Mouse (Mus musculus): ENCODE measurements around the gene Ptprh. TPM values are rescaled to one million over a fixed set of nuclear protein-coding genes. Genes with fewer than 3 reads are reported as not detected.
A peak's percentile ranks its signal among the peaks of the same experiment; 100 is the strongest.

Ptprh gene
- total and polyA plus RNA-seq, 3 experiments = not detected

DNA sequence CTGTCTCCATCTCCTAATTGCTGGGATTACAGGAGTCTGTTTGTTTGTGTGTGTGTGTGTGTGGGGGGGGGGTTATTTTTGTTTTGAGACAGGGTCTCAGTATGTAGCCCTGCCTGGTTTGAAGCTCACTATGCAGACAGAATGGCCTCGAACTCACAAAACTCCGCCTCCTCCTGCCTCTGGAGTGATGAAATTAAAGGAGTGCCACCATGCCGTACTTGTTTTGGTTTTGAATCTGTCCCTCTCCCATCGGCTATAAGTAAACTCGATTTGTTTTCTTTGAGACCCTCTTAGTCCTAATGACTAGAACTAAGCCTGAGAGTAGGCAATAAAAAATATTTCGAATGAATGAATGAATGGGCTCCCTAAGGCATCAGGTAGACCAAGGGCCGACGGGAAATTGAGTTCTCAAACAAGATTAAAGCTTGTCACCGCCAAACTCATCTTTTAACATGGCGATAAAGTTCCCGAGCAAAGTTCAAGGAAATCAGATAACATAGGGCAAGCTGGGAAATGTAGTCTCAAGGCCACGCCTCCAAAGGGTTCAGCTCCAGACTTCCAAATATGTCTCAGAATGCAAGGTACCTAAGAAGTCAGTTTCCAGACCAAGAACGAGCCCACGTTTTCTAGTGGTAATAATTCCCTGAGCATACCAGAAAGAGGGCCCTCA lies 101.3 kb downstream of the Ptprh start:
- DNase-seq (ENCODE audit: extremely low read depth) = peak; percentile 60
- peaks cover 40 to 62% of the 10 kb centered on the region in 2 experiments for H3K4me1 ChIP-seq (ENCODE audit: control insufficient read depth in 1 of 2, insufficient read depth in 2 of 2)
- dilution Hi-C loops (cut with MboI; ENCODE audit: extremely low pct_ligation_motif_present, extremely low pct_unique_long_range_greater_than_20kb, low sequenced_read_pairs) = no loop called here

GRCm38 (mm10) chr7:4501558-4502397 lies 102.1 kb downstream of the Ptprh start, which contains the start of gene Ppp1r12c:
TSS of gene Ppp1r12c (minus strand) at chr7:4501680.
- Histone ChIP-seq H3K36me3 (replicated peaks in 1 of 2; ENCODE audit: control insufficient read depth in 1 of 2, insufficient read depth in 1 of 2, low read length in 1 of 2) (peaks cover 6 to 31% of the 10 kb centered on the region in 2 experiments), H3K4me2 (ENCODE audit: insufficient read depth, low read depth, poor library complexity, severe bottlenecking) (peak within 1 kb of the TSS; percentile 98), H3K4me1 (ENCODE audit: control insufficient read depth in 1 of 2, insufficient read depth in 2 of 2) (peaks cover 40 to 68% of the 10 kb centered on the region in 2 experiments), H3K9me3 (replicated peaks; ENCODE audit: low read length) (no peaks in the 10 kb centered on the region), H3K4me3 (replicated peaks in 1 of 3; ENCODE audit: low read depth in 2 of 3, low read length in 2 of 3, poor library complexity in 1 of 3) (peak within 1 kb of the TSS; percentile 74 to 99 (median 99)), H3K9ac (ENCODE audit: insufficient read depth, low read depth) (peak within 1 kb of the TSS; percentile 94), H3K79me2 (replicated peaks; ENCODE audit: control insufficient read depth, extremely low read depth, insufficient read depth, poor library complexity, severe bottlenecking) (peaks cover 44% of the 10 kb centered on the region), H3K27ac (ENCODE audit: insufficient read depth, low read depth) (peak within 1 kb of the TSS; percentile 85), H3K27me3 (replicated peaks) (no peaks in the 10 kb centered on the region)
- in situ Hi-C loops (cut with MboI; ENCODE audit: low pct_ligation_motif_present, low pct_unique_long_range_greater_than_20kb, low sequenced_read_pairs) = no loop called here
- dilution Hi-C loops (cut with MboI; ENCODE audit: extremely low pct_ligation_motif_present, extremely low pct_unique_long_range_greater_than_20kb, low sequenced_read_pairs) = no loop called here
- peak; percentile 91 for DNase-seq (ENCODE audit: extremely low read depth)
- peak; percentile 70 for TF ChIP-seq ELF1 (IDR thresholded peaks at IDR 0.05; ENCODE audit: low read depth, low read length)
- TF ChIP-seq JUN (IDR thresholded peaks at IDR 0.05; ENCODE audit: insufficient read depth, low read depth, low read length) = no peak
- TF ChIP-seq SIN3A (IDR thresholded peaks at IDR 0.05; ENCODE audit: low read length) = peak; percentile 60
- peak; percentile 51 for TF ChIP-seq MXI1 (IDR thresholded peaks at IDR 0.05; ENCODE audit: low read depth, low read length)
- TF ChIP-seq NELFE (IDR thresholded peaks at IDR 0.05; ENCODE audit: low read depth, low read length) = peak; percentile 65
- TF ChIP-seq NRF1 (IDR thresholded peaks at IDR 0.05; ENCODE audit: low read depth, low read length) = peak; percentile 37; the same call in 1 of the 2 replicates
- TF ChIP-seq ZKSCAN1 (IDR thresholded peaks at IDR 0.05; ENCODE audit: borderline replicate concordance, low read depth, low read length) = no peak
- TF ChIP-seq BHLHE40 (IDR thresholded peaks at IDR 0.05; ENCODE audit: low read depth, low read length) = peak; percentile 73
- no peak for TF ChIP-seq ZC3H11A (IDR thresholded peaks at IDR 0.05; ENCODE audit: low read depth, low read length)
- TF ChIP-seq PAX5 (IDR thresholded peaks at IDR 0.05; ENCODE audit: low read length) = no peak
- peak; percentile 65; the same call in 1 of the 2 replicates for TF ChIP-seq MAX (IDR thresholded peaks at IDR 0.05; ENCODE audit: low read length)
- TF ChIP-seq EP300 (IDR thresholded peaks at IDR 0.05; ENCODE audit: low read length) = no peak
- TF ChIP-seq MYC (IDR thresholded peaks at IDR 0.05; ENCODE audit: low read depth, low read length) = peak; percentile 79; the same call in 1 of the 2 replicates
- peak; percentile 69; the same call in 1 of the 2 replicates for TF ChIP-seq POLR2AphosphoS2 (IDR thresholded peaks at IDR 0.05; ENCODE audit: low read depth, low read length)
- no peak for TF ChIP-seq UBTF (IDR thresholded peaks at IDR 0.05; ENCODE audit: low read depth, low read length)
- TF ChIP-seq RAD21 (IDR thresholded peaks at IDR 0.05; ENCODE audit: low read depth, low read length) = no peak
- no peak for TF ChIP-seq CTCF (conservative IDR thresholded peaks at IDR 0.05 in 1 of 2, IDR thresholded peaks at IDR 0.05 in 1 of 2; ENCODE audit: low read depth in 2 of 2, low read length in 2 of 2)
- peak; percentile 72 for TF ChIP-seq MAZ (IDR thresholded peaks at IDR 0.05; ENCODE audit: low read depth, low read length)
- no peak for TF ChIP-seq USF1 (IDR thresholded peaks at IDR 0.05; ENCODE audit: low read depth, low read length)
- TF ChIP-seq E2F4 (IDR thresholded peaks at IDR 0.05; ENCODE audit: insufficient replicate concordance, low read depth, low read length) = no peak
- no peak; the same call in 1 of the 2 replicates for TF ChIP-seq GABPA (IDR thresholded peaks at IDR 0.05; ENCODE audit: insufficient replicate concordance, low read depth, low read length)
- no peak for TF ChIP-seq SMC3 (IDR thresholded peaks at IDR 0.05; ENCODE audit: low read depth, low read length)
- no peak; the same call in 1 of the 2 replicates for TF ChIP-seq ZNF384 (IDR thresholded peaks at IDR 0.05; ENCODE audit: low read depth, low read length)
- TF ChIP-seq CHD1 (IDR thresholded peaks at IDR 0.05; ENCODE audit: low read depth, low read length) = no peak

More for the DNA sequence above, 101.3 kb downstream of the Ptprh start:
- in situ Hi-C loops (cut with MboI; ENCODE audit: low pct_ligation_motif_present, low pct_unique_long_range_greater_than_20kb, low sequenced_read_pairs) = no loop called here
- Histone ChIP-seq H3K27ac (ENCODE audit: insufficient read depth, low read depth) (peak overlapping the region; percentile 85; the same call in 1 of the 2 replicates), H3K9me3 (replicated peaks; ENCODE audit: low read length) (no peaks in the 10 kb centered on the region), H3K4me3 (replicated peaks in 1 of 3; ENCODE audit: low read depth in 2 of 3, low read length in 2 of 3, poor library complexity in 1 of 3) (peak overlapping the region; percentile 69 to 99 (median 99)), H3K27me3 (replicated peaks) (no peaks in the 10 kb centered on the region), H3K36me3 (replicated peaks in 1 of 2; ENCODE audit: control insufficient read depth in 1 of 2, insufficient read depth in 1 of 2, low read length in 1 of 2) (peaks cover 0 to 23% of the 10 kb centered on the region in 2 experiments), H3K79me2 (replicated peaks; ENCODE audit: control insufficient read depth, extremely low read depth, insufficient read depth, poor library complexity, severe bottlenecking) (peaks cover 38% of the 10 kb centered on the region), H3K9ac (ENCODE audit: insufficient read depth, low read depth) (peak overlapping the region; percentile 94), H3K4me2 (ENCODE audit: insufficient read depth, low read depth, poor library complexity, severe bottlenecking) (peak overlapping the region; percentile 91)
- TF ChIP-seq KAT2A (IDR thresholded peaks at IDR 0.05; ENCODE audit: insufficient replicate concordance, low read length) (no peak), CTCF (conservative IDR thresholded peaks at IDR 0.05 in 1 of 2, IDR thresholded peaks at IDR 0.05 in 1 of 2; ENCODE audit: low read depth in 2 of 2, low read length in 2 of 2) (no peak), E2F4 (IDR thresholded peaks at IDR 0.05; ENCODE audit: insufficient replicate concordance, low read depth, low read length) (no peak), TCF12 (IDR thresholded peaks at IDR 0.05; ENCODE audit: low read depth, low read length) (no peak), TBP (conservative IDR thresholded peaks at IDR 0.05; ENCODE audit: low read depth, low read length) (no peak), ZMIZ1 (IDR thresholded peaks at IDR 0.05; ENCODE audit: low read depth, low read length) (0 out of 2 replicates have a peak, but pooled peaks have one; percentile 13), JUN (IDR thresholded peaks at IDR 0.05; ENCODE audit: insufficient read depth, low read depth, low read length) (no peak), PAX5 (IDR thresholded peaks at IDR 0.05; ENCODE audit: low read length) (no peak), ZC3H11A (IDR thresholded peaks at IDR 0.05; ENCODE audit: low read depth, low read length) (no peak), CHD1 (IDR thresholded peaks at IDR 0.05; ENCODE audit: low read depth, low read length) (no peak), RAD21 (IDR thresholded peaks at IDR 0.05; ENCODE audit: low read depth, low read length) (no peak), MXI1 (IDR thresholded peaks at IDR 0.05; ENCODE audit: low read depth, low read length) (no peak), HCFC1 (IDR thresholded peaks at IDR 0.05; ENCODE audit: low read depth, low read length) (peak; percentile 85), UBTF (IDR thresholded peaks at IDR 0.05; ENCODE audit: low read depth, low read length) (no peak)
